Mouse (Mus musculus) cerebellum, adult 9-11 months (tissue): ENCODE measurements around the gene Gse1.

Experiments
- DNase-seq: peaks from one replicate; pipeline ENCODE4 v3.0.0; 2022

The Gse1 gene

DNA sequence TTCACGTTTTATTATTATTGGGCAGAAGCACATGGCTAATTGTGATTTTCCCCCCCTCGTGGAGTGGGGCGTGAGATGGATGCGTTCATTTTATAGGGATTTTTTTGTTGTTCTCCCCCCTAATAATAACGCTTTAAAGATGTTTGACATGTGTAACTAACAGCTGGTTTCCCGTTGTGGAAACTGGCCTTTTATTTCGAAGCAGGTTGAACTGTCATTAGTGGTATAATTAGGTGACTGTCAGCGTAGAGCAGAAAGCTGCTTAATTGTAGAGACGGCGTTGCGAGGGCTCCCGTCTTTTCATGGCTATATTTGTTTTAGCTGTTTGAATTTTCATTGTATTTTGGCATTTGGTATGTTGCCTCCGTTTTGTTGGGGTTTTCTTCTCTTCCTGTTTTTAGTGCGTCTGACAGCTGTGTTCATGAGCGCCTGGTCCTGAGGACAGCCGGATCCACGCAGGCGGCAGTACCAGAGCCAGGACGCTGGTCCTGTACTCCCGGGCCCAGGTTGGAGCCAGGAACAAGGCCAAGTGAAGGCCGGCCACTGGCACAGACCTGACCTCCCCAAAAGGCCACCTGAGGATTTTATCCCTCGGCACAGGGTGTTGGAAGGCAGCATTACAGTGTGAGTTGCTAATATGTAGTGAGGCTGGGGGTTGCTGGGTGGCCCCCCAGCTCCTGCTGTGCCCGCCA, 277.5 kb downstream of the Gse1 start:
- peak; percentile 75 for DNase-seq

DNA sequence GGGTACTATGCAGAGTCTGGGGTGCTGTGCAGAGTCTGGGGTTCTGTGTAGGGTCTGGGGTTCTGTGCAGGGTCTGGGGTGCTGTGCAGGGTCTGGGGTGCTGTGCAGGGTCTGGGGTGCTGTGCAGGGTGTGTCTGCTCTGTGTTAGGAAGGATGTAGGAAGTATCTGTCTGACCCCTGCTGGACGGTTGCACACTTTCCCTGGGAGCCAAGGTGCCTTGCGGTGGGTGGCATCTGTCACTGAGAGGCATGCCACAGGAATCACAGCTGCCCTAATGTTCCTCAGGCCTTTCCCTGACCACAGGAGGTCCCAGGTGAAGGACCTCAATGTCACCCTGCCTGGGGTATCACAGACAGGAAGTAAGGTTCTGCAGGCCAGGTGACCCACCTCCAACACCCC, 278.3 kb downstream of the Gse1 start:
- peak; percentile 61 for DNase-seq

DNA sequence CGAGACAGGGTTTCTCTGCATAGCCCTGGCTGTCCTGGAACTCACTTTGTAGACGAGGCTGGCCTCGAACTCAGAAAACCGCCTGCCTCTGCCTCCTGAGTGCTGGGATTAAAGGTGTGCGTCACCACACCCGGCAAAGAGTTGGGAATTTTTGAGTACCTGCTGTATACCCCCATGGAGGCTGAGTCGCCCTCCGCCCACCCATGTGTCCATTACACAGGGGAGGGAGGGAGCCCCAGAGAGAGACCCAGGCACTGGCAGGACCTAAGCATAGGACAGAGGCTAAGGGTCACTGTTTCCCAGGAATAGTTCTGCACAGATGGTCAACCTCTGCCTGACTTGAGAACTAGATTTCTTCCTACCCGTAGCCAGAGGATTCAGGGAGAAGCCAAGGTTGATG, 279.0 kb downstream of the Gse1 start:
- no peak for DNase-seq

DNA sequence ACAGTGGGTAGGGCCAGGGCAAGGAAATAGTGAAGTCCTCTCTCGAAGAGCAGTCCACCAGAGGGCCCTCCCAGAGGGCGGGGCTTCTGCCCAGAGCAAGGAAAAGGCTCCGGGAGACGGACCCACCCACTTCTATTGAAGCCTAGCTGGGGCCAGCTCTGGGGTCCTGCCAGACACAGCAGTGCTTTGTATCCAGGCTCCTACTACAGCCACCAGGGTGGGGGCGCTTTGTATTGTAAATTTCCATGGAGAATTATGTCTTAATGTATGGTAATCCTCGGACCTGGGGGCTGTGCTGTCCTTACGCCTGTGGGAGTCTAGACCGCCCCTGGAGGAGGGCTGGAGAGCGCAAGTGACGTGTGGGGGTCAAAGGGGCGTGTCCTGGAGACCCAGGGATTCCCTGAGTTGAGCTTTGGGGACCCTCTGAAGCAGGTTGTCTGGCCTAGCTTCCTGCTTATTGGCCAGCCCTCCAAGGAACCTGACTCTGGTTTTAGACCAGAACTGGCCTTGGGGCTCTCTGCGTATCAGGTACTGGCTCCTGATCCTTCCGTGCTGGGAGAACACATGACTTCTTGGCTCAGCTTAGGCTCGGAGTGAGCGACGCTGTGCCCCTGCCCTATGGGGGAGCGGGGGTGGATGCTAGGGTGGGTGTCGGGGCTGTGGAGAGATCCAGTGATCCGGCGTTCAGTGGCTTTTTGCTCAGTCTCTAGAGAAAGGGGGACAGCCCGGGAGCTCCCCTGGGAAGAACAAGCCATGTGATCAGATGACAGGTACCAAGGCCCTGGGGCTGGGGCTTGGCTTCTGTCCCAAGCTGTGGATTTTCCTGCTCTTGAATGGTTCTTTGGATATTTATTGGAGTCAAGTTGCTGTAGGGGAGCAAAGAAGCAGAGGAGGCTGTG, 281.1 kb downstream of the Gse1 start:
- peak; percentile 66 for DNase-seq

DNA sequence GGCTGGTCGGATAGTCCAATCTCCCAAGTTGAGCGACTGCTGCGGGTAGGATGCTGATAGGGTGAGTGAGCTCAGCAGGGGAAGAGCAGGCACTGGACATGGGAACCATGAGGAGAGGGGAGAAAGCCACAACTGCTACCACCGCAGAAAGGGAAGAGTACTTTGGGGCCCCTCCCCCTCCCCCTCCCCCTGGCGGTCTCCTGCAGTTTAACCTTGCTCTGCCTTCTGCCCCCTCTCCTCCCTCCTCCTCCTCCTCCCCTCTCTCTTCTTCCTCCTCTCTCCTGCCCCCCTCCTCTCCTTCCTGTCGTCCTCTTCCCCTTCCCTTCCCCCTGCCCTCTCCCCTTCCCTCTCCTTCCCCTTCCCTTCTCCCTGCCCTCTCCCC, 281.8 kb downstream of the Gse1 start:
- DNase-seq = no peak

DNA sequence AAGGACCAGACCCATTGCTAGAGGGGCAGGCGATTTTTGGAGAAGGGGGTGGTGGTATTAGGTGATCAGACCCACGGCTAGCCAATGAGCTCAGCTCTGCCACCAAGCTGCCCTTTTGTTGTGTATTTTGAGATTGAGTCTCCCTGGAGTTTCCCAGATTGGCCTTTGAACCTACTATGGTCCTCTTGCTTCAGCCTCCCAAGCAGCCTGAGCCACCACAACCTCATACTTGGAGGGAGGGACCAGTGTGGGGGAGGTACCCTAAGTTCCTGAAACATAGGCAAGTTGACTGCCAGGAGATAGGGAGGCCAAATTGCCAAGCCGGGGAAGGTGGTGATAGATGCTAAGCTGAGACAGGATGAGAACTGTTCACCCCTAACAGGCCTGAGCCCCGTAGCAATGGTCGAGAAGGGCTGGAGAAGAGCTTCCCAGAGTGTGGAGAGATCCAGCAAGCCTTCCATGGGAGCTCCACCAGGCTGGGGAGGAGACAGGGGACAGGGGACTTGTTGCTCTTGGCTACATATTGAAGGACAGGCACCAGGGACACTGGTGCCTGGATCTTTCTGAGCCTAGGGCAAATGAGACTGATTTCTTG, 282.7 kb downstream of the Gse1 start:
- no peak for DNase-seq

DNA sequence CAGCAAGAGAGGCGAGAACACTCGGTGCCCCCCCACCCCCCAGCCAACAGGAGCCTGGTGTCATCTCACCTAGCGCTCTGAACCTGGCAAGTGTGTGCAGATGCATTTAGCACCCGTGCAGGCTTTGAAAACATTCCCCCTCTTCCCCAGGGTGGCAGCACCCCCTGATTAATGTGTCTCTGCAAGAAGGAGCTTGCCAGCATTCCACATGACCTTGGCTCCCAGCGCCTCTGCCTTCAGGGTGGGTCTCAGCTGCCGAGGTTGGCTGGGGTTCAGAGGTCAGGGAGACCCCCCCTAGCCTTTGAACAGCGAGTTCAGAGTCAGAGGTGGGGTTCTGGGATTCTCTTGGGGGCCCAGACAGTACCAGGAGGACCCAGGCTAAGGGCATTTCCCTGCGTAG, 283.5 kb downstream of the Gse1 start:
- DNase-seq = no peak

DNA sequence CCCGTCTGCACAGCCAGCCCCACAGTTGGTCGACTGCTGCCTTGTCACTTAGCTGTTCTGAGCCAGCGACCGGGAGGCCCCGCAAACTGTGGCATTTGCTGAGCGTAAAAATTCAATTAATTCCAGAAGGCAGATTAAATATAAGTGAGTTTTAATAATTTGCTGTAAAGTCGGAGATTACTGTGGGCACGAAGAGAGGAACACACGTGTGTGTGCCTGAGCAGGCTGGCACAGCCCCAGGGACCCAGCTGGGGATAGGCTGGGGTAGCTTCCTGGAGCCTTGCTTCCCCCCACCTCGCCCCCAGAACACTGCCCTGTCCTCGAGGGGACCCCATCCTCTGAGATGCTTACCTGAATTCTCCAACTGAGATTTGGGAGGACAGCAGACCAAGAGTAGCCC, 284.1 kb downstream of the Gse1 start:
- DNase-seq = no peak

DNA sequence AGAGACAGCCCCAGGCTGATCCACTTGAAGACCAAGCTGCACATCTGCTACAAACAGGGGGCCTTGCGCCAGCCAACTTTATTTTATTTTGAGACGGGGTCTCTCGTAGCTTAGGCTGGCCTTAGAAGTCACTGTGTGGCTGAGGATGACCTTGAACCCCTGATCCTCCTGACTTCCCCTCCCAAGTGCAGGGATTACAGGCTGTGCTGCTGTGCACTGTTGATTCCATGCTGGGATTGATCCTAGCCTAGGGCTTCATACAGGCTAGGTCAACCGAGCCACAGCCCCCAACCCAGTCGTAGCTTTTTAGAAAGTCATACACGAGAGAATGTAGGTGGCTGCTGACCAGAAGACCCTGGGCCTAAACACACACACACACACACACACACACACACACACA, 284.9 kb downstream of the Gse1 start:
- DNase-seq = no peak

DNA sequence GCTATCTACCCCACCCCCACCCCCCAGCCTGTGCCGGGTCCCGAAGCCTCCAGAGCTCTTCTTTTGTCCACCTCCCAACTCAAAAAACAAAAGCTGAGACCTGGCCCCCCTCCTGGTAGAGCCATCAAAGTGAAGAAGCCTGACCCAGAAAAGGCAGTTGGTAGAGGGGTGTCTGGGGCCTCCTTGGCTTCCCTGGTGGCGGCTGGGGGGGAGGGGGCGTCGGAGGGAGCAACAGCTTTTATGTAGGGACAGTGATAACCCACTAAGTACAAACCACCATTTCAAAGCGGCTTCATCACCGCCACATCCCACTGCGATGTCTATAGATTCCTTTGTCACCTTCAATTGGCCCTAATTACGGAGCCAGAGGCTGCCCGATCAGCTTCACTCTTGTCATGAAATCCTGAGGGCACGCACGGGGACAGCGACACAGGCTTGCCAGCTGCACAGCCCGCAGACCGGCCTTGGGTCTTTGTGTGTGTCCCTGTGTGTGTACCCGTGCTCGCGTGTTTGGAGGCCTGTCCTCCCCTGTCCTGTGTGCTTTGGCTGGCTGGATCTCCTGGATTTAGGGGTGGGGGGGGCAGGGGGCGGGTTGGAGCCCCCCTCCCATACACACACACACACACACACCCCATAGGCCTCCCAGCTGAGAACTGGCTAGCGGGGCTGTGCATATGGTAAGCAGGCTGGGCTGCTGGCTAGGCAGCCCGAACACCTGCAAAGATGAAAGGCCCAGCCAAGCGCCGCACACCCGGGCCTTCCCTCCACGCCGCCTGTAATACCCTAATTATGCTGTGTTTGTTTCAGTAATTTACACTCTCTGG, 285.6 kb downstream of the Gse1 start:
- peak; percentile 71 for DNase-seq

DNA sequence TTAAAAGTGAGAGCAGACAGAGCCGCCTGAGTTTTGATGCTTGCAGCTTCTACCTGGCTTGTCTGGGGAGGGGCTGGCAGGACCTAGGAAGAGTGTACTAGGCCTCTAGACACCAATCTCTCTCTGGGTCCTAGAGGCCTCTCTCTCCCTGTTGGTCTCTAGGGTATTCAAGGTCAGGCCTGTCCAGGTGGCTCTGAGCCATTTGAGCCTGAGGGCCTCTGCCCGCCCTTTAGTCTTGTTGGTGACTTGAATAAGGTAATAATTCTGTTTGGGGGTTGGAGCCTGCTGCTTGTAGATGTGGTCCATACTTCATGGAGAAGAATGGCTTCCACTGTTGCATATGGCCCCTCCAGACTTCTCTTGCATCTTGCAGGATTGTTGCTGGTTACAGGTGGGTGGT, 287.0 kb downstream of the Gse1 start:
- DNase-seq = no peak

DNA sequence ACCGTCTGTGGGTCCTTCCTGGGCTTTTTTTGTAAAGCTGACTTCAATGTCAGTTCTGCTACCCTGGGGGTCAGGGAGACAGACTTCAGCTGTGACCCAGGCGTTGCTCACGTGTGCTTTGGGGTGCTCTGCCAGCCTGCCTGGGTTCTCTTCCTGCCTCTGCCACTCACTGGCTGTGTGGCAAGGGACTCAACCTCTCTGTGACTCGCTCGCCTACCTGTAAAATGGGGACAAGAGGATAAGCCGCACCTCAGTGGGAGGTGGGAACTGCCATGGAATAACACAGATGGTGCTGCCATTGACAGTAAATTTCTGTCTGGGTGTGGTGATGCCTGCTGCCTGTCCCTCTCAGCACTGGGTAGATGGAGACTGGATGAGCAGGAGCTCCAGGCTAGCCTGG, 287.4 kb downstream of the Gse1 start:
- DNase-seq = no peak

DNA sequence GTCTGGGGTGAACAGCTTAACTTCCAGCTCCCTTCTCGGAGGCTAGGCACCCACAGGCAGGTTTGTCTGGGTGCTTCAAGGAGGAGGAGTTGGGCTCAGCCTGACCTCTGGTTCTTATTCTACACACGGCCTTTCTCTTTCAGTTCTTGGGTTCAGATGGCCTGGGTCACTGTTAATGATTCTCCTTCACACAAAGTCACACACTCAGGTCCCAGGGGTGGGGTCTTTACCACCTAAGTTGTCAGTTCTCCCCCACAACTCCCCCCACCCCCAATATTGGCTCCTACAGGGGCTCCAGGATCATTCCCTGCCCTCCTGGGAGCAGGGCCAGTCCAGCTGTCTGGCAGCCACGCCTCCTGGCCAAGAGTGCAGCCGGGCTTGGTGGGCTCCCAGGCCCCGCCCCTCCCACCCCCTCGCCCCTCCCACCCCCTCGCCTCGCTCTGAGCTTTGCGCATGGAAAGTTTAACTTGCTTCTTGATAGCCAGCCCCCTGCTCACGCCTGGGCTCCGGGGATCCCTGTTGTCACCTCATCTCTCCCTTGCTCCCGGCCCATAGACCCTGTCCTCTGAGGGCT, 288.0 kb downstream of the Gse1 start:
- no peak for DNase-seq

DNA sequence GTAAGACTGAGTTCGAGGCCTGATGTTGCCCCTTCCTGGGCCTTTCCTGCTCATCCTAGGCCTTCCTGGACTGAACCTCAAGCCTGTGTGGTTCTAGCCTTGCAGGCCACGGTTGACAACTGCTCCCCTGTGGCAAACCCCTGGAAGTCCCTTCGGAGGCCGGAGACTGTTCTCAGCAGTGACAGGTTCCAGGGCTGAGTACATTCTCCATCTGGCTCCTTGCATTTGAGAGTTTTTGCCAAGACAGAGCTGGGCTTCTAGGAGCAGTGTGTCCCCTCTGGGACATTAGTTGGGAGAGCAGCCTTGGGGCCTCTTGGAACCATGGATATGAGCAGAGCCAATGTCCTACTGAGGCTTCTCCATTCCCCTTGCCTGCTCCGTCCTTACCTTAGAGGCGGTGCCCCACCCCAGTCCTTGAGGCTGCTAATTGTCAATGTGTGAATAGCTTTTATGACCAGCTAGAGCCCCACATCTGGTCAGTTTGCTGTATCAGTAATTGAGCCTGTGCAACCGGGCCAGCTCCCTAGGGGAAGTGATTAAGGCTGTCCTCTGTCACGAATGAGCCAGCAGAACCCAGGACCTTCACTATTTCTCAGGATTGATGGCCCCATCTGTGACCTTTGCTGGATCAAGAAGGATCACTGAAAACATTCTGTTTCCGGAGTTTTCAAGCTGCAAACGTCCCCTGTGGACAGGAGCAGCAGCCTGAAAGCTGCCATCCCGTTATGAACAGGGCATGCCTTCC, 289.6 kb downstream of the Gse1 start:
- DNase-seq = no peak

DNA sequence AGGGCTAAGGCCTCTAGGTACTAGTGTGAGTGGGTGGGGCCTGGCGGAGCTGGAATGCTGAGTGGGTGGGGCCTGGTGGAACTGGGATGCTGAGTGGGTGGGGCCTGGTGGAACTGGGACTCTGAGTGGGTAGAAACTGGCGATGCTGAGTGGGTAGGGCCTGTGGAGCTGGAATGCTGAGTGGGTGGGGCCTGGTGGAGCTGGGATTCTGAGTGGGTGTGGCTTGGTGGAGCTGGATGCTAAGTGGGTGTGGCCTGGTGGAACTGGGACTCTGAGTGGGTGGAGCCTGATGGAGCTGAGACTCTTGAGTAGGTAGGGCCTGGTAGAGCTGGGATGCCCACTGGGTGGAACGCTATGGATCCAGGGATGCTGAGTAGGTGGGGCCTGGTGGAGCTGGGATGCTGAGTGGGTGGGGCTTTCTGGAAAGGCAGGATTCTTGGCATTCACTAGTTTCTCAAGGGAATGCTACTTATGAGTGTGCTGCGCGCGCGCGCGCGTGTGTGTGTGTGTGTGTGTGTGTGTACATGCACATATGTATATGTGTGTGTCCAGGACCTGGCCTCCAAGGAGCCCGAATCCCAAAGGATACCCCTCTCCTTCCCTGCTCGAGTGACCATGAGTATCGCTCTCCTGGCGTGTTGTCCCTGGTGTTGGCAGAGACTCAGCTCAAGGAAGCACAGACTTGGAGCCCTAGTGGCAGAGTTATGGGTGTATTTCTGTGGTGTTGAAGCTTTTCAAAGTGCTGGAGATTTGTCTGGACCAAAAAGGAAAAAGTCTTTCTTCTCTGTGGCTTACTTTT, 290.7 kb downstream of the Gse1 start:
- peak; percentile 76 for DNase-seq

DNA sequence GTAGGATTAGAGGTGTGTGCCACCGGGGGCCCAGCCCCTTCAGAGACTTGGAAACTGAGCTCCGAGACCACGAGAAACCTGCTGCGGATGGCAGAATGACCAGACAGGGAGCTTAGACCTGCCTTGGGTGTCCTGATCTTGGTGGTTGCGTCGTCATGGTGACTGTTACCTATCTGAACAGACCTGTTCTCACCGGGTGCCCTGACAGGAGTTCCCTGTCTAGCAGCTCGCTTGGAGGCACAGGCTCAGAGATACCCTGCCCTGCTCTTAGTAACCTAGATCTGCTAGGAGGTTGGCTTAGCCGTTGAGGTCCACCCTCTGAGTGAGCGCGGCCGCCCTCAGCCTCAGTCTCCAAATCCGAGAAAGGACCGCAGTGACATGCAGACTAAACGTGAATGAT, 292.0 kb downstream of the Gse1 start:
- DNase-seq = peak; percentile 59

DNA sequence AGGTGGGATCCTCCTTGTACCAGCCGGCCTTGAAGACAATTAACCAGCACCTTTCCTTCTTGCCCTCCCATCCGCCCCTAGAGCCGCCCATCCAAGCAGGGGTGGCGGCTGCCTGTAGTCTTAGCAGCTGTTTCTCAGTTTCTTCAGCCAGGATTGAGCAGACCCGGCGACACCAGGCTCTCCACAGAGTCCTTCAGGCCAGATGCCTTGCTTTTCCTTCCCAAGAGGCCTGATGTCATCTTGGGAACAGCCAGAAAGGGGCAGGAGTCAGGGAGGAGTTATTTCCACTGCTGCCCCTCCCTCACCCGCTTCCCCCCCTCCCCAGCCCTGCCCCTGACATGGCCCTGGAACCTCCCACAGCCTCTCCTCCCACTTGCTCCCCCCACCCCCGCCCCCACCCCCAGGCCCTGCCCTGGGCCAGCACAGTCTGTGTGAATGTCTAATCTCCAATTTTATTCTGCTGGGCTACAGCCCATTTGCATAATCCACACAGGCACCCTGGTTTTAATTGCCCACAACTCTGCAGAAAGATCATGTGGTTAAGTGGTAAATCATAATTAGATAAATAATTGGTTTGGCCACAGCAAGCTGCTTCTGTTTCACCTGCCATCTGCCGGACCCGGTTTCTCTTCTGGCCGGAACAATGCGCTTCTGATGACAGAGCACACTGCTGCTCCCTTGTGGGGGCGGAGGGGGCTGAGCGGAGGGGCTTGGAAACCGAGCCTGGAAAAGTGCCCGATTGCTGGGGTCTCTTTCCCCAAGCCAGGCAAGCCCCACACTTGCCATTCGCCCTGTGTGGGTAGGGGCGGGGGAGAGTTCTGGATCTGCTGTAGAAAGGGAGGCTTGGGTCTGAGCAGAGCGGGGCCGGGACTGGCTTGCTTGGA, 292.7 kb downstream of the Gse1 start:
- DNase-seq = peak; percentile 91

DNA sequence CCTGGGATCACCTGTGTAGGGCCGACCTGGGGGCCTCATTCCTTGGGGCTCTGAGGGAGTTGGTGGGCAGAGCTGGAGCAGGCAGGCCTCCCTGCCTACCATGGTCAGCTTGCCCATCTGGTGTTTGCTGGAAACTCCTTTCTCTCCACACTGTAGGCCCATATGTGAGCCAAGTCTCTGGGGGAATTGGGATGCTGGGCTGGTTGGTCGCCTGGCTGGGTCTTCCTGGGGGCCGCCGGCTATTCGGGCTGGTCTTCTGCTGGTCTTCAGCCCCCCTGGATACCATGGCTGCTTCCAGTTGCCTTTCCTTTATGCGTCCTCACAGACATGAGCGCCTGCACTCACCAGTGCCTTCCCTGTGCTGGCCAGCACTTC, 293.3 kb downstream of the Gse1 start:
- DNase-seq = no peak

DNA sequence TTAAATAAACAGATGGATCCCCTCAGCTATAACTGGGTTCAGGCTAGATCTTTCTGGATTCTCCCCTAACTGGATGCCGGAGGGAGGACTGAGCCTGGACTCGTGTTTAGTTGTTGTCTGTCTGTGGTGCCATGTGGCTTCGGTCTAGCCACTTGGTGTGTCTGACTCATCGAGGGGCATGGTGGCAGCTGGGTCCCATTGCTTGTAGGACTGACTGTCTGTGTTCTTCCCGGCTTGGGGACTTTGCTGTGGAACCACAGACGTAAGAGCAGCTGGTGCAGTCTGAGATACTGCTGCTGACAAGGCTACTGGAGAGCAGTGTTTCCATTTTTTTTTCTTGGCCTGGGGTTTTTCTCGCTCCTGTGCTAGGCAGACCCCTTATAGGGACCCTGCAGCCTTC, 295.4 kb downstream of the Gse1 start:
- DNase-seq = no peak

DNA sequence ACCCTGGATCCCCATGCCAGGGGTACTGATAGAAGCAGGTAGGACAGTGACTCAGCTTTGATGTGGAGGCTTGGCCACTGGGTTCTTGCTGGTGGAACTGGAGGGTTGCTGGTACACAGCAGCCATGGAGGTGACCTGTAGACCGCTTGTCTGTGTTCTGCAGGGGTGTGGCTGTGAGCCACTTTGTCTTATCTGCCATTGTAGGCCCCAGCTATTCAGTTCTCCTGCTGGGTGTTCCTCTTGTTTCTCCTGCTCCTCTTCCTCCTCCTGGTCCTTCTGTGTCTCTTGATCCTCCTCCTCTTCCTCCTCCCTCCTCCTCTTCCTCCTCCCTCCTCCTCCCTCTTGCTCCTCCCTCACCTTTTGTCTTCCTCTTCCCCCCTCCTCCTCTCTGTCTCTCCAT, 296.9 kb downstream of the Gse1 start:
- no peak for DNase-seq
